Mouse (Mus musculus) frontal cortex, postnatal 36 days (tissue): Measurements from ENCODE around the gene Wdr20.
"Not testable (repeated sequence)": the region's sequence is repeated elsewhere in the genome, so short reads cannot be mapped to it uniquely, and the experiment has no call there.

Experiments used
- DNase-seq, 2 experiments: peaks; one replicate each; pipeline ENCODE4 v3.0.0; 2022; ENCODE audit warnings: low spot score in 2 of 2

The Wdr20 gene

GRCm38 (mm10) chr12:110713784-110714183 is 24.0 kb upstream of the Wdr20 start:
- no peak for DNase-seq

- no peak for DNase-seq
Observed at GRCm38 (mm10) chr12:110714215-110714614, 23.5 kb upstream of the Wdr20 start.

GRCm38 (mm10) chr12:110716004-110716403 is 21.7 kb upstream of the Wdr20 start:
- DNase-seq = no peak

GRCm38 (mm10) chr12:110725051-110725450 is 12.7 kb upstream of the Wdr20 start:
- DNase-seq = no peak

- DNase-seq = no peak
Observed at GRCm38 (mm10) chr12:110725489-110725888, 12.3 kb upstream of the Wdr20 start.

GRCm38 (mm10) chr12:110726428-110726827 is 11.3 kb upstream of the Wdr20 start:
- no peak for DNase-seq

GRCm38 (mm10) chr12:110733254-110733653 is 4.5 kb upstream of the Wdr20 start:
- DNase-seq = not testable (repeated sequence)

- peak in 1 of 2 experiments; percentile 3 for DNase-seq
Observed at GRCm38 (mm10) chr12:110736641-110737040, 1.1 kb upstream of the Wdr20 start.

- peak; percentile 6 to 13 for DNase-seq
Observed at GRCm38 (mm10) chr12:110738158-110738921, 596 bp downstream of the Wdr20 start.

- no peak for DNase-seq
Observed at GRCm38 (mm10) chr12:110750770-110751439, 13.2 kb downstream of the Wdr20 start.

- DNase-seq = no peak
Observed at GRCm38 (mm10) chr12:110752703-110753102, 15.0 kb downstream of the Wdr20 start.

GRCm38 (mm10) chr12:110753976-110754375 is 16.2 kb downstream of the Wdr20 start:
- no peak for DNase-seq

GRCm38 (mm10) chr12:110757161-110757560 is 19.4 kb downstream of the Wdr20 start:
- DNase-seq = no peak

- no peak for DNase-seq
Observed at GRCm38 (mm10) chr12:110758932-110759331, 21.2 kb downstream of the Wdr20 start.

GRCm38 (mm10) chr12:110762321-110762720 is 24.6 kb downstream of the Wdr20 start:
- DNase-seq = no peak

GRCm38 (mm10) chr12:110764531-110764930 is 26.8 kb downstream of the Wdr20 start:
- no peak for DNase-seq

- DNase-seq = no peak
Observed at GRCm38 (mm10) chr12:110768562-110768961, 30.8 kb downstream of the Wdr20 start.

- DNase-seq = no peak
Observed at GRCm38 (mm10) chr12:110769660-110770297, 32.0 kb downstream of the Wdr20 start.

- DNase-seq = peak in 1 of 2 experiments; percentile 26
Observed at GRCm38 (mm10) chr12:110770479-110771247, 32.9 kb downstream of the Wdr20 start.

- DNase-seq = no peak
Observed at GRCm38 (mm10) chr12:110771961-110772360, 34.2 kb downstream of the Wdr20 start.

GRCm38 (mm10) chr12:110775628-110776426 is 38.1 kb downstream of the Wdr20 start:
- DNase-seq = no peak
